Mouse (Mus musculus): ENCODE measurements around the gene Ccdc85a. TPM values are rescaled to one million over a fixed set of nuclear protein-coding genes. Genes with fewer than 3 reads are reported as not detected.

Gene Ccdc85a
- polyA plus RNA-seq, 1 experiment from 2014 or later, result 0.80 TPM

DNA sequence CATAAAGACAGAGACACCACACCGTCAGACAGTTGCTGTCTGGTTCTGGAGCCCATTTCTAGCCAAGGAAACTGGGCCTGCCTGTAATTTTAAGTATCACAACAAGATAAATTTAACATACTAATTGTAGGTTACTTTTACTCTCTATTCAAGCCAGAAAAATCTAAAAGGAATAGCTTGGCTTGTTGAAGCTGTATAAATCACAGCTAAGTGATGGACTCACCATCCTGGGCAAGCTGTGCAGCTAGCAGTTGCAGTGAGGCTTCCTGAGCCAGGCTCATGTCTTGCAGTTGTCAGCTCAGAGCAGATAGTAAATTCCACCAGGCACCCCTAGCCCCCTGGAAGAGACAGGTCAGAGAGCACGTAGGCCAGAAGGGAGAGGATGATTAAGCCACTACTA, 50.8 kb downstream of the Ccdc85a start:
- Histone ChIP-seq H3K4me3 (no peak overlapping the region), H3K36me3 (no peaks in the 10 kb centered on the region), H3K9me3 (peaks cover 13% of the 10 kb centered on the region; the same call in 1 of the 2 replicates), H3K4me1 (no peaks in the 10 kb centered on the region), H3K9ac (no peak overlapping the region), H3K27me3 (replicated peaks) (no peaks in the 10 kb centered on the region), H3K4me2 (no peak overlapping the region), H3K27ac (replicated peaks) (no peak overlapping the region)
- ATAC-seq (ENCODE audit: extremely low read depth, insufficient number of reproducible peaks, low FRiP score, low TSS enrichment), result no peak
- WGBS, result 77% methylated on average over 2 of the region's 2 CpGs

DNA sequence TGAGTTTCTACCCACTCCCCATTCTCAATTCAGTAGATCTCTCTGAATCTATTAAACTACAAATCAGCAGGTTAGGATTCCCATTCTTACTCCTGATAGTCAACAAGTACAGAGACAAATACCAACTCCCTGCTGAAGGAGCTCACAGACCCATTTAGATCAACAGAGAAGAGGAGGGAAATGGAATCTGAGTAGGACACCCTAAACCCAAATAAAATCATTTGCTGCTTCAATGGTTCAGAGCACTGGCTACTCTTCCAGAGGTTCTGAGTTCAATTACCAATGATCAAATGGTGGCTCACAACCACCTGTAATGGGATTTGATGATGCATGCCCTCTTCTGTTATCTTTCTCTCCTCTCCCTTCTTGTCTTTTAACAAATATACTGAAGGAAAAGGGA, 82.9 kb downstream of the Ccdc85a start:
- no peak overlapping the region for H3K9ac ChIP-seq
- H3K4me3 ChIP-seq, result no peak overlapping the region
- H3K4me1 ChIP-seq, result no peaks in the 10 kb centered on the region
- no peaks in the 10 kb centered on the region for H3K27me3 ChIP-seq (replicated peaks)
- peaks cover 5% of the 10 kb centered on the region; the same call in 1 of the 2 replicates for H3K9me3 ChIP-seq
- no peak overlapping the region for H3K4me2 ChIP-seq
- H3K36me3 ChIP-seq, result no peaks in the 10 kb centered on the region
- ATAC-seq (ENCODE audit: extremely low read depth, insufficient number of reproducible peaks, low FRiP score, low TSS enrichment), result no peak
- no peak overlapping the region for H3K27ac ChIP-seq (replicated peaks)

DNA sequence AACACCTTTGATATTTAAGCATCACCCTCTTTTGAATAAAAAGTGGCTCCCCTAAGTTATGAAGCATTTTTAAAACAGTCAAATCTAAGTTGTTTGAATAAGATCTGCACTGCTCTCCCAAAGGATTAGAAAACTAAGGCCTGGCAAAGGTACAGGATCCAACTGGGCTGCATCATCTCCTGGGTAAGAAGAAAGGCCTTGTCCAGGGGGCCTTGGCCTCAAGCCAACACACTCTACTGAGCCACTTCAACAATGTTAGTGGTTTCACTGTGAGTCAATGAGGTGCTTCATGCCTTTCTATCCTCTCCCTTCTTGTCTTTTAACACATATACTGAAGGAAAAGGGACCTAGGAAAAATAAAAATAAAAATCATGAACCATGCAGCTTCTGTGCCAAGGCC, 87.1 kb downstream of the Ccdc85a start:
- H3K4me1 ChIP-seq, result no peaks in the 10 kb centered on the region

DNA sequence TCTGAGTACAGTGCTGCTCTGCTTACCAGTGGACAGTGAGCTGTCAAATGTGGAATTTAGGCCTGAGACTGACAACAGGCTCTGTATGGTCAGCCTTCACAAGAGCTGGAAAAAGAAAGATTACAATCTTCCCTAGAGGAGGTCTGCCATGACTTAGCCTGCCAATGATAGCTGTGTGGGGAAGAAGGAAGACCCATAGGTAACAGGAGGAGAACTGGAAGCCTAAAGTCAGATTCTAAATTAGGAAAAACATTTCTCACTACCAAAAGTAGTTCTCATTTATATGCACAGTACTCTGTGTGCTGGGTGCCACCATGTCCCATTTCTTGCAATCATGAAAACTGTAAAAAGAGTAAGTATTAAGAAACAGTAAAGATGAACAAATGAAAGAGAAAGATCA, 90.8 kb downstream of the Ccdc85a start:
- Histone ChIP-seq H3K27ac (replicated peaks) (no peak overlapping the region), H3K36me3 (no peaks in the 10 kb centered on the region), H3K9me3 (0 out of 2 replicates have a peak, but pooled peaks cover 3% of the 10 kb centered on the region), H3K4me2 (no peak overlapping the region), H3K4me1 (no peaks in the 10 kb centered on the region), H3K27me3 (replicated peaks) (no peaks in the 10 kb centered on the region), H3K4me3 (no peak overlapping the region), H3K9ac (no peak overlapping the region)
- ATAC-seq (ENCODE audit: extremely low read depth, insufficient number of reproducible peaks, low FRiP score, low TSS enrichment), result no peak

More for the DNA sequence above, 87.1 kb downstream of the Ccdc85a start:
- Histone ChIP-seq H3K27ac (replicated peaks) (no peak overlapping the region), H3K27me3 (replicated peaks) (no peaks in the 10 kb centered on the region), H3K9ac (no peak overlapping the region), H3K4me3 (no peak overlapping the region), H3K4me2 (no peak overlapping the region), H3K9me3 (0 out of 2 replicates have a peak, but pooled peaks cover 3% of the 10 kb centered on the region), H3K36me3 (no peaks in the 10 kb centered on the region)
- no peak for ATAC-seq (ENCODE audit: extremely low read depth, insufficient number of reproducible peaks, low FRiP score, low TSS enrichment)

DNA sequence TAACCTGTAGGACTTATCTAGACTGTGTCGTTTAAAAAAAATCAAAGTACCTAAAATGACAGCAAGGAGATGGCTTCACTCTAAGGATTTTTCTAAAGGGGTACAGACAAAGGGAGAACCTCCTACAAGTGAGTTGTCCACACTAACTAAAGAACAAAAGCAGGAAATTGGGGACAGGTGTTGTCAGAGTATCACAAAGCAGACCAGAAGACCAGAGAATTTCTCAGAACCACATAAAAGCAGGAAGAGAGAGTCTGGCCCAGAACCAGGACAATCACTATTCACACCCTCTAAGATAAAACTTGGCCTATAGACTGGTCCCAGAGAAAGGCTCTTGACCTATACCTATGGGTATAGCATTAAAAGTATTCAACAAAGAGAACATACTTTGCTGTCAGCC, 92.8 kb downstream of the Ccdc85a start:
- H3K27ac ChIP-seq (replicated peaks), result no peak overlapping the region
- H3K4me1 ChIP-seq, result no peaks in the 10 kb centered on the region
- no peaks in the 10 kb centered on the region for H3K27me3 ChIP-seq (replicated peaks)
- 64% methylated on average over 1 of the region's 1 CpGs for WGBS
- no peak overlapping the region for H3K4me3 ChIP-seq
- no peak overlapping the region for H3K9ac ChIP-seq
- no peaks in the 10 kb centered on the region for H3K36me3 ChIP-seq
- H3K9me3 ChIP-seq, result no peaks in the 10 kb centered on the region
- no peak overlapping the region for H3K4me2 ChIP-seq
- ATAC-seq (ENCODE audit: extremely low read depth, insufficient number of reproducible peaks, low FRiP score, low TSS enrichment), result no peak

DNA sequence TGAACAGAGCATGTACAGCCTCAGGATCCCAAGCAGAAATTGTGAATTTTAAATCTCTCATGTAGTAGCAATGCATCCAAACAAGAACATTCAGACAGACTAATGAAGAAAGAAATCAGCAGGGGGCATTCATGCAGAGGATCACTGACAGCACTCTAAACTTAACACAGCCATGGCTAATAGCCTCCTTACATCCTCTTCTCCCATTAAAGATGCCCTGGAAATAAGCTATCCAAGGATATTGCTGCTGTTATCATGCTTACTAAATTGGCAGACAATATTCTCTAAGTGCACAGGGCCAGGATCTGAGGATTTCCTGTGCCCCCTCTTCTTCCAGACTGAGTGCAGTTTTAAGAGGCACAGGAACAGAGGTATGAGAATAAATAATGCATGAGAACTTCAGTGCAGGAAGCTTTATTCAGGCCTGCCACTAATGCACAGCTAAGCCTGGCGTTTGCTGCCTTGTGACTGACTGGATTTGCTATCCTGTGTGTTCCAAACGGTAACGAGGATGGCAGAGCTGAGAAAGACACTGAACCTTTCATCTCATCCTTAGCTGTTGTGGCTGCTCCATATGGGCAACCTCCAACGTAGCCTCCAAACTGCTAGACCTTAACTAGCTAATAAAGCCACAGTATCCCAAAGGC, 99.9 kb downstream of the Ccdc85a start:
- H3K4me2 ChIP-seq, result no peak overlapping the region
- no peak overlapping the region for H3K4me3 ChIP-seq
- no peaks in the 10 kb centered on the region for H3K4me1 ChIP-seq
- no peak overlapping the region for H3K27ac ChIP-seq (replicated peaks)
- no peak overlapping the region for H3K9ac ChIP-seq
- no peaks in the 10 kb centered on the region for H3K36me3 ChIP-seq
- no peaks in the 10 kb centered on the region for H3K9me3 ChIP-seq
- no peak for ATAC-seq (ENCODE audit: extremely low read depth, insufficient number of reproducible peaks, low FRiP score, low TSS enrichment)
- 55% methylated on average over 4 of the region's 4 CpGs for WGBS
- H3K27me3 ChIP-seq (replicated peaks), result no peaks in the 10 kb centered on the region

DNA sequence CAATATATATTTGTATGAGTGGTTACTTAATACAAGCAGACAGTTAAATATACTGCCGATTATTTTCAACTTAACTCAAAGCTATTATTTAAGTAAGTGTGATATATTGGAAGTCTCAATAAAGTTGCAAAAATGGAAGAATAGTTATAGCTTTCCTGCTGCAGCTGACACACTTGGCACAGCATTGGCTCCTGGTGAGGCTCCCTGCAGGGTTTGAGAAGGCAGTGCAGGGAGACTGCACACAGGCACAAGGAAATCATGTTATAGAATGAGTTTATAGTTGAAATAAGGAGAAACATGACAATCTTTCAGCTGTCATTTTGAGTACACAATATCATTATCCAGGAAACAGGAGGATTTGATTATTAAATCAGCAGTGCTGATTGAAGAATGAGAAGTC, 107.0 kb downstream of the Ccdc85a start:
- no peak overlapping the region for H3K9ac ChIP-seq
- H3K36me3 ChIP-seq, result no peaks in the 10 kb centered on the region
- H3K4me1 ChIP-seq, result no peaks in the 10 kb centered on the region
- no peak overlapping the region for H3K4me2 ChIP-seq
- H3K27me3 ChIP-seq (replicated peaks), result no peaks in the 10 kb centered on the region
- H3K4me3 ChIP-seq, result no peak overlapping the region
- H3K27ac ChIP-seq (replicated peaks), result no peak overlapping the region
- WGBS, result 94% methylated on average over 1 of the region's 1 CpGs
- no peak for ATAC-seq (ENCODE audit: extremely low read depth, insufficient number of reproducible peaks, low FRiP score, low TSS enrichment)
- H3K9me3 ChIP-seq, result no peaks in the 10 kb centered on the region

DNA sequence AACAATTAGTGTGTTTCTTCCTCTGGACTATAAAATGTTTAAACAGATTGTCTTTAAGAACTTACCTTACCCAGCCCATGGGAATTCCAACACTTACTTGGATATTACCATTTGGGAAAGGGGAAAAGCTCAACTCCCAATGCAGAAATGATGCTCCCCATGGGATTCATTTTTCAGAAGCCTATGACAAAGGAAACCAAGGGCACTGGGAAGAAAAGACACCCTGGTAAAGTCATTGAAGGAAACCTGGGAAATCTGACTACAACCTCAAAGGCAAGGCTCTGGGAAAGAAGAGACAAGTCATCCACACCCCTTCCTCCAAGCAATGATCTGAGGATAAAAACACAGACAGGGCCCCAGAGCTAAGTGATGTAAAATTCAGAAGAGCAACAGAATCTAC, 118.4 kb downstream of the Ccdc85a start:
- Histone ChIP-seq H3K36me3 (no peaks in the 10 kb centered on the region), H3K4me3 (no peak overlapping the region), H3K4me2 (no peak overlapping the region), H3K27ac (replicated peaks) (no peak overlapping the region), H3K27me3 (replicated peaks) (no peaks in the 10 kb centered on the region), H3K9ac (no peak overlapping the region), H3K9me3 (no peaks in the 10 kb centered on the region), H3K4me1 (no peaks in the 10 kb centered on the region)
- no peak for ATAC-seq (ENCODE audit: extremely low read depth, insufficient number of reproducible peaks, low FRiP score, low TSS enrichment)

DNA sequence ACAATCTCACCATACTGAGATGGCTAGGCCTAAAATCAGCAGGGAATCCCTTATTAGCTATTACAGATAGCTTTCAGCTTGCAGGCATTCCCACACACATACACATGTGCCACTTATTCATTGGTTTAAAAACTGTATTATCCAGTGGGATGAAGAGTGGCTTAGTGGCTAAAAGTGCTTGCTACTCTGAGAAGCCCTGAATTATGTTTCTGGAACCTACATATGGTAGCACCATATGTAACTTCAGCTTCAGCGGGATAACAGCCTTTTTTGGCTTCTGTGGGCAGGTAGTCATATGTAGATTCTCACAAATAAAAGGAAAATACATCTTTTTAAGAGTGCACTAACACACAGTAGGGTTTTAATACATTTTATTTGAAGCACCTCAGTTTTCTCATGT, 119.2 kb downstream of the Ccdc85a start:
- Histone ChIP-seq H3K9ac (no peak overlapping the region), H3K36me3 (no peaks in the 10 kb centered on the region), H3K9me3 (no peaks in the 10 kb centered on the region), H3K4me1 (no peaks in the 10 kb centered on the region), H3K4me3 (no peak overlapping the region), H3K4me2 (no peak overlapping the region), H3K27me3 (replicated peaks) (no peaks in the 10 kb centered on the region), H3K27ac (replicated peaks) (no peak overlapping the region)
- ATAC-seq (ENCODE audit: extremely low read depth, insufficient number of reproducible peaks, low FRiP score, low TSS enrichment), result no peak
- WGBS, result 68% methylated on average over 1 of the region's 1 CpGs

DNA sequence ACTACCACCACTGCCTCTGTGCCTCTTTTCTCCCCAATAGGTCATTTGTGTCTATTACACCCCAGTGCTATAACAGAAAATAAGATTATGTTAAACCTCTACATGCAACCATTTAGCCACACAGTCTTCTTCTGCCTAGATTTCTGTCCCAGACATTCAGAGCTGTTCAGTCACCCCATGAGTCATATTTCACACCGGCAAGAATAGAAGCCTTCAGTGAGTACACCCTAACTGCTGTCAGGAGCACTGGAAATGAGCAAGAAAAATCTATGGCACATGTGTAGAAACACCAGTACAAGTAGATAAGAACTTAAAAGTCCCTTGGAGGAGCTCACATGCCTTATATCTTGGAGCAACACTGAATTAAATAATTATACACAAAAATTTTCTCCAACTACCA, 125.0 kb downstream of the Ccdc85a start:
- H3K36me3 ChIP-seq, result no peaks in the 10 kb centered on the region
- H3K4me3 ChIP-seq, result no peak overlapping the region
- H3K9me3 ChIP-seq, result no peaks in the 10 kb centered on the region
- WGBS, result 66% methylated on average over 1 of the region's 1 CpGs
- H3K9ac ChIP-seq, result no peak overlapping the region
- no peaks in the 10 kb centered on the region for H3K4me1 ChIP-seq
- no peak overlapping the region for H3K27ac ChIP-seq (replicated peaks)
- no peak overlapping the region for H3K4me2 ChIP-seq
- H3K27me3 ChIP-seq (replicated peaks), result no peaks in the 10 kb centered on the region
- no peak for ATAC-seq (ENCODE audit: extremely low read depth, insufficient number of reproducible peaks, low FRiP score, low TSS enrichment)

DNA sequence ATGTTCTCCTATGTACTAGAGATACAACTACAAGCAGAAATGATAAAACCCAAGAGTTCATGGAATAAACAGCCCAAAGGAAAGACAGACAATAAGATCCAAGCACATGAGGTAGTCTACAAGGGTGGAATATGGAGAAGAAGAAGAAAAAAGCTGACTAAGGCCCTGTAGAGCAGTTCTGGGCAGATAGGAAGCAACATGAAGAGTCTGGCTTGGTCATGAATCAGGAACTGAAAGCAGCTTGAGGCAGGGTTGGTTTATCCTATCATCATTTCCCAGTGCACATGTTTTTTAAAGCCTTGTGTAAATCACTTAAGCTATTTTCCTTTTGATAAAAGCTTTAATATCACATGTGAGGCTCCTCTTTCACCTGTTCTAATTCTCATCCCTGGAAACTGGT, 144.2 kb downstream of the Ccdc85a start:
- Histone ChIP-seq H3K4me2 (no peak overlapping the region), H3K9ac (no peak overlapping the region), H3K27me3 (replicated peaks) (no peaks in the 10 kb centered on the region), H3K27ac (replicated peaks) (no peak overlapping the region), H3K36me3 (no peaks in the 10 kb centered on the region), H3K9me3 (no peaks in the 10 kb centered on the region), H3K4me3 (no peak overlapping the region), H3K4me1 (no peaks in the 10 kb centered on the region)
- no peak for ATAC-seq (ENCODE audit: extremely low read depth, insufficient number of reproducible peaks, low FRiP score, low TSS enrichment)

DNA sequence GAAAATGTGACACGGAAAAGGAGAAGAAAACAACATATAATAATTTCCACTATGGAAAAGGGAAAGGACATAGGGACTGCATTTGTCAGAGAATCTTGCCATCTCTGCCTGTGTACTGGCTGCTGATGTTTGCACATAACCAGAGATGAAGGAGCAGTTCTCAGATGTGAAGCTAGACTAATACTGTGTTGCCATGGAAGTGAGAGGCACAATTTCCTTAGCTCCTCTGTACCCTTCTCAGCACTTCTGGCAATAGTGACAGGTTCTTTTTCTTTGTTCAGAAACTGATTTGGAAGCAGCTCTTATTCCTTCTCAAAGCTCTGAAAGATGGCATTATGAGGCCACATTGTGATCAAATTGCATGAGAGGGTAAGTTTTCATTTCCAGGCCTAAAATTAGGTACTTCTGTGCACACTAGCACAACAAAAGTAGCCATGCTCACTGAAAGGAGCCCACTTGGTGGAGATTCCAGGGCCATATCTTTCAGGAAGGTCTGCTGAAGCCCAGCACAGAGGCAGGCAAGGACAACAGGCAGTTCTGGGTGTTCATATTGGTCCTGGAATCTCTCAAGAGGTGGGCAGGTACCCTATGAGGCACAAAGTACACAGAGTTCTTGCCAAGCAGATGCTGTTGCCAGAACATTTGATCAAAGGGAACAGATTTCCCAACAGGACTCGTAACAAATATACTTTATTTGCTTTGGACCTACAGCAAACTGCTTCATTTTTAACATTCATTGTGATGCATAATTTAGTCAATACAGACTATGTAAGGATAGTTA, 161.5 kb downstream of the Ccdc85a start:
- no peaks in the 10 kb centered on the region for H3K36me3 ChIP-seq
- 72% methylated on average over 2 of the region's 2 CpGs for WGBS
- no peak for ATAC-seq (ENCODE audit: extremely low read depth, insufficient number of reproducible peaks, low FRiP score, low TSS enrichment)
- H3K4me2 ChIP-seq, result no peak overlapping the region
- no peak overlapping the region for H3K27ac ChIP-seq (replicated peaks)
- no peak overlapping the region for H3K4me3 ChIP-seq
- H3K4me1 ChIP-seq, result no peaks in the 10 kb centered on the region
- H3K27me3 ChIP-seq (replicated peaks), result no peaks in the 10 kb centered on the region
- H3K9me3 ChIP-seq, result no peaks in the 10 kb centered on the region
- H3K9ac ChIP-seq, result no peak overlapping the region
